Mouse (Mus musculus): ENCODE data around the gene Slc35c2. TPM values are rescaled to one million over a fixed set of nuclear protein-coding genes. Genes with fewer than 3 reads are reported as not detected.

The Slc35c2 gene
- polyA plus RNA-seq (2015; fragmentation: Nextera tagmentation; extraction: Ambion mirVana), result 28.2 and 31.7 TPM in 2 replicates

DNA sequence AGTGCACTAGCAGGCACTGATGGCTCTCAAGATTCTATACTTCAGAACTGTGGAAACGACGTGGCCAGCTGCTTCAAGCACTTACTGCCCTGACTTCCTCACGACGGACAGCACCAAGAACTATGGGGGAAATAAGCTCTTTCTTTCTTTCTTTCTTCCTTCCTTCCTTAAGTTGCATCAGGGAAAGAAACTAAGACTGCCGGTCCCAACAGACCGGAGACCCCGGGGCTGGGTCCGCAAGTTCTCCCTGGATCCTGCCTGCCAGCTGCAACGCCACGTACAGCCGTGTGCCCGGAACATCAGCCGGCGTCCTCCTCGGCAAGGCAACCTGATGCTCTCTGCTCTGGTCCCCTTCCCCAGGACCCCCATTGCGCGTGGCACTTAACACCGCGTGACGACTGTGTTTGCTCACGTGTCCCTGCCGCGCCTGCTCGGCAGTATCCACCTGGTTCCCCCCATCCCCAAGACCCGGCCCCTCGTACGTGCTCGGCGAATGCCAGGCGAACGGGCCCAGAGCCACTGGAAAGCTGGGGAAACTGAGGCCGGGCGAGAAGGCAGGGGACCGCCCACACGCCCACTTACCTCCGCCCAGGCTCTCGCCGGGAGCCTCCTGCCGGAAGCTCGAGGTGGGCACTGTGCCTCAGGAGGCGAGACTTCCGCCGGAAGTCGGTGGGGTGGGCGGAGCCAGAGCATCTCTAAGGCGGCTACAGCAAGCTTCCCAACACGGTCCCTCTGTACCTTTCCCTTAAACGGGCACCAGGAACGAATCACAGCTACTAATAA, at the start of gene Slc35c2:
Gene Slc35c2 (minus strand): TSS at position 668 of the 783 bp plus-strand sequence.

GRCm38 (mm10) chr2:165326304-165327190, 38.9 kb upstream of the Slc35c2 start, which contains the start of gene Elmo2:
Elmo2 (minus strand) TSS chr2:165326479.

GRCm38 (mm10) chr2:165234613-165235291, 52.9 kb downstream of the Slc35c2 start, which contains the start of gene Cdh22:
Cdh22 (minus strand) TSS chr2:165234853.

Other genes with a start within 250 kb of the Slc35c2 start
- 2.4 and 3.5 TPM in 2 replicates for gene Cd40, start 232.2 kb downstream of the Slc35c2 start, polyA plus RNA-seq (2015; fragmentation: Nextera tagmentation; extraction: Ambion mirVana)
- not detected in 2 replicates for gene 1700025C18Rik, start 197.1 kb downstream of the Slc35c2 start, polyA plus RNA-seq (2015; fragmentation: Nextera tagmentation; extraction: Ambion mirVana)
- 0.12 and 0.13 TPM in 2 replicates for gene Cdh22, start 53.0 kb downstream of the Slc35c2 start, polyA plus RNA-seq (2015; fragmentation: Nextera tagmentation; extraction: Ambion mirVana)
- gene Elmo2, start 38.6 kb upstream of the Slc35c2 start, polyA plus RNA-seq (2015; fragmentation: Nextera tagmentation; extraction: Ambion mirVana), result 24.3 and 27.5 TPM in 2 replicates
- 0.22 and 0.23 TPM in 2 replicates for gene Zfp663, start 80.9 kb upstream of the Slc35c2 start, polyA plus RNA-seq (2015; fragmentation: Nextera tagmentation; extraction: Ambion mirVana)
- 1.5 and 1.8 TPM in 2 replicates for gene Zfp334, start 100.4 kb upstream of the Slc35c2 start, polyA plus RNA-seq (2015; fragmentation: Nextera tagmentation; extraction: Ambion mirVana)
- 0.05 TPM in 2 replicates for gene Ocstamp, start 112.5 kb upstream of the Slc35c2 start, polyA plus RNA-seq (2015; fragmentation: Nextera tagmentation; extraction: Ambion mirVana)
- gene Slc13a3, start 185.4 kb upstream of the Slc35c2 start, polyA plus RNA-seq (2015; fragmentation: Nextera tagmentation; extraction: Ambion mirVana), result 0.26 and 0.38 TPM in 2 replicates
- gene Trp53rka, start 205.5 kb upstream of the Slc35c2 start, polyA plus RNA-seq (2015; fragmentation: Nextera tagmentation; extraction: Ambion mirVana), result 15.8 and 16.0 TPM in 2 replicates
- gene Slc2a10, start 215.9 kb upstream of the Slc35c2 start, polyA plus RNA-seq (2015; fragmentation: Nextera tagmentation; extraction: Ambion mirVana), result 3.3 and 4.1 TPM in 2 replicates

Data from skeletal muscle tissue, postnatal 0 days (tissue).